Comparison of ENCODE assay signal across 11 mouse cellular contexts in genomic region chr17:84255841-84256240, GRCm38 (mm10).
DNase-seq lines count a peak whose midpoint lies in the region; ATAC-seq and TF ChIP-seq lines count a peak whose summit lies in the region.
"Had no signal": no experiment of that assay in that cellular context is flagged by ENCODE, and none has a peak within 500 bp of the region (broad histone marks: within the 10 kb centered on the region; RNA-seq: fewer than 3 reads in every experiment).

No protein-coding gene starts in this region.

- no peak for DNase-seq in intestine, embryonic 14.5 days (ENCODE audit: low spot score)
- peak; percentile 12 for DNase-seq in brain, adult 2 months (ENCODE audit: low read depth, low spot score)
- peak; percentile 16 for DNase-seq in embryonic facial prominence, embryonic 11.5 days (ENCODE audit: low spot score)
- DNase-seq in adipocyte (ENCODE audit: low spot score) = no peak
- no peak for DNase-seq in frontal cortex, postnatal 14 days (ENCODE audit: low spot score in 2 of 2)
- DNase-seq: cerebellum, postnatal 36 days; right cerebral cortex, postnatal 14 days had no signal

- 0 out of 2 replicates have a peak, but pooled peaks cover 6% of the 10 kb centered on the region for H3K36me3 ChIP-seq in intestine, embryonic 14.5 days (ENCODE audit: control insufficient read depth, insufficient read depth, low read length)
- H3K36me3 ChIP-seq in intestine, postnatal 0 days (ENCODE audit: control insufficient read depth, insufficient read depth) = no peaks in the 10 kb centered on the region
- H3K36me3 ChIP-seq in embryonic facial prominence, embryonic 11.5 days (replicated peaks; ENCODE audit: control insufficient read depth, insufficient read depth, low read depth, low read length) = no peaks in the 10 kb centered on the region; the same call in 1 of the 2 replicates
- H3K36me3 ChIP-seq in limb, embryonic 13.5 days = peaks cover 8% of the 10 kb centered on the region
- H3K36me3 ChIP-seq: neural tube, embryonic 12.5 days had no signal

- H3K4me1 ChIP-seq in intestine, embryonic 14.5 days (replicated peaks; ENCODE audit: control insufficient read depth, insufficient read depth, low read length) = peaks cover 12% of the 10 kb centered on the region
- H3K4me1 ChIP-seq in intestine, postnatal 0 days (replicated peaks; ENCODE audit: control insufficient read depth, insufficient read depth, low read length) = 0 out of 2 replicates have a peak, but pooled peaks cover 2% of the 10 kb centered on the region
- H3K4me1 ChIP-seq in embryonic facial prominence, embryonic 11.5 days (ENCODE audit: control insufficient read depth, insufficient read depth, low read length) = no peaks in the 10 kb centered on the region
- H3K4me1 ChIP-seq in limb, embryonic 13.5 days = peaks cover 57% of the 10 kb centered on the region

- H3K9ac ChIP-seq in intestine, embryonic 14.5 days (ENCODE audit: low read length) = no peak overlapping the region
- H3K9ac ChIP-seq in intestine, postnatal 0 days (ENCODE audit: low read depth, low read length) = no peak overlapping the region
- no peak overlapping the region for H3K9ac ChIP-seq in embryonic facial prominence, embryonic 11.5 days (replicated peaks; ENCODE audit: low read length)
- H3K9ac ChIP-seq in limb, embryonic 13.5 days = no peak overlapping the region
- H3K9ac ChIP-seq: neural tube, embryonic 12.5 days had no signal

- H3K4me2 ChIP-seq in intestine, embryonic 14.5 days (ENCODE audit: low read length) = no peak overlapping the region
- H3K4me2 ChIP-seq in intestine, postnatal 0 days (replicated peaks; ENCODE audit: low read depth) = no peak overlapping the region
- no peak overlapping the region for H3K4me2 ChIP-seq in embryonic facial prominence, embryonic 11.5 days (ENCODE audit: low read depth, low read length)
- no peak overlapping the region for H3K4me2 ChIP-seq in limb, embryonic 13.5 days (replicated peaks)
- H3K4me2 ChIP-seq: neural tube, embryonic 12.5 days had no signal

- no peaks in the 10 kb centered on the region for H3K9me3 ChIP-seq in intestine, embryonic 14.5 days (ENCODE audit: control insufficient read depth, low read length)
- no peaks in the 10 kb centered on the region for H3K9me3 ChIP-seq in intestine, postnatal 0 days (ENCODE audit: control insufficient read depth)
- H3K9me3 ChIP-seq in embryonic facial prominence, embryonic 11.5 days (replicated peaks; ENCODE audit: control insufficient read depth, low read length) = no peaks in the 10 kb centered on the region
- no peaks in the 10 kb centered on the region for H3K9me3 ChIP-seq in limb, embryonic 13.5 days
- H3K9me3 ChIP-seq: heart, embryonic 10.5 days; neural tube, embryonic 12.5 days had no signal

- no peaks in the 10 kb centered on the region for H3K27me3 ChIP-seq in intestine, embryonic 14.5 days (replicated peaks; ENCODE audit: control insufficient read depth, insufficient read depth, low read length)
- no peaks in the 10 kb centered on the region for H3K27me3 ChIP-seq in intestine, postnatal 0 days (replicated peaks; ENCODE audit: control insufficient read depth, insufficient read depth, low read length)
- H3K27me3 ChIP-seq in embryonic facial prominence, embryonic 11.5 days (ENCODE audit: control insufficient read depth, insufficient read depth, low read length) = no peaks in the 10 kb centered on the region
- H3K27me3 ChIP-seq in limb, embryonic 13.5 days = no peaks in the 10 kb centered on the region
- H3K27me3 ChIP-seq: neural tube, embryonic 12.5 days had no signal

- no peak overlapping the region for H3K4me3 ChIP-seq in intestine, embryonic 14.5 days (ENCODE audit: low read depth, low read length)
- H3K4me3 ChIP-seq in intestine, postnatal 0 days (ENCODE audit: low read depth, low read length) = no peak overlapping the region
- H3K4me3 ChIP-seq in embryonic facial prominence, embryonic 11.5 days (ENCODE audit: low read depth, low read length) = no peak overlapping the region
- H3K4me3 ChIP-seq in limb, embryonic 13.5 days = no peak overlapping the region
- H3K4me3 ChIP-seq: heart, embryonic 10.5 days; neural tube, embryonic 12.5 days had no signal

- no peak for TF ChIP-seq CTCF in intestine, postnatal 0 days (IDR thresholded peaks at IDR 0.05; ENCODE audit: low read depth)

- peak overlapping the region; percentile 20 for H3K27ac ChIP-seq in intestine, embryonic 14.5 days (ENCODE audit: low read depth)
- H3K27ac ChIP-seq in intestine, postnatal 0 days (ENCODE audit: low read depth, low read length) = no peak overlapping the region
- H3K27ac ChIP-seq in embryonic facial prominence, embryonic 11.5 days (replicated peaks; ENCODE audit: low read depth, low read length) = no peak overlapping the region
- peak overlapping the region; percentile 69 for H3K27ac ChIP-seq in limb, embryonic 13.5 days
- H3K27ac ChIP-seq: heart, embryonic 10.5 days; neural tube, embryonic 12.5 days had no signal

- ATAC-seq in intestine, embryonic 14.5 days (replicated peaks; ENCODE audit: low FRiP score, low TSS enrichment, low read depth) = 0 out of 2 replicates have a peak, but pooled peaks have one; percentile 46
- ATAC-seq in intestine, postnatal 0 days = no peak
- ATAC-seq in embryonic facial prominence, embryonic 11.5 days (replicated peaks; ENCODE audit: insufficient number of reproducible peaks, low FRiP score, low TSS enrichment, low read depth) = no peak
- no peak for ATAC-seq in limb, embryonic 13.5 days (ENCODE audit: low FRiP score, low read depth)

- 48% methylated on average over 2 of the region's 2 CpGs for WGBS in intestine, embryonic 14.5 days
- 48% methylated on average over 2 of the region's 2 CpGs for whole genome bisulfite sequencing in intestine, postnatal 0 days
- 28% methylated on average over 2 of the region's 2 CpGs for WGBS in embryonic facial prominence, embryonic 11.5 days
- 23% methylated on average over 2 of the region's 2 CpGs for WGBS in limb, embryonic 13.5 days

Comparison
In these comparisons a context has a peak if more than half of its experiments do, and no peak if none do; other contexts are left out.
1. H3K27ac ChIP-seq: peak in intestine, embryonic 14.5 days (single experiment) and limb, embryonic 13.5 days (single experiment); none in intestine, postnatal 0 days (single experiment) and embryonic facial prominence, embryonic 11.5 days (single experiment).
2. DNase-seq: peak in brain, adult 2 months (single experiment) and embryonic facial prominence, embryonic 11.5 days (single experiment); none in intestine, embryonic 14.5 days (single experiment), adipocyte (single experiment) and frontal cortex, postnatal 14 days (0 of 2).